Mouse (Mus musculus) adrenal gland, adult 8-10 months (tissue): ENCODE results near the gene Pde4c. TPM values are rescaled to one million over a fixed set of nuclear protein-coding genes. Genes with fewer than 3 reads are reported as not detected.

Source experiments
- DNase-seq: peaks from one replicate; pipeline ENCODE4 v3.0.0; 2022
- total RNA-seq, 4 experiments: library from RNA; stranded (reverse); gene quantifications; 2 replicates each; pipeline ENCODE4 v1.2.4; 2022

Gene Pde4c
- total RNA-seq, 4 experiments from 2014 or later = 0.26 to 0.86 (median 0.30) TPM

- peak; percentile 61 for DNase-seq
Measured at GRCm38 (mm10) chr8:70752000-70752764, 28.7 kb downstream of the Pde4c start.

GRCm38 (mm10) chr8:70753151-70753550, 29.6 kb downstream of the Pde4c start:
- peak; percentile 75 for DNase-seq

GRCm38 (mm10) chr8:70754043-70754870, 30.7 kb downstream of the Pde4c start, which contains the start of gene Rab3a:
Gene Rab3a, plus strand, starts transcription at chr8:70754679.
- peak; percentile 99 for DNase-seq

GRCm38 (mm10) chr8:70754871-70755660, 31.5 kb downstream of the Pde4c start:
- DNase-seq = peak; percentile 62

GRCm38 (mm10) chr8:70755661-70756475, 32.3 kb downstream of the Pde4c start:
- DNase-seq = peak; percentile 47

- DNase-seq = peak; percentile 16
Measured at GRCm38 (mm10) chr8:70756476-70757040, 33.0 kb downstream of the Pde4c start.

- peak; percentile 44 for DNase-seq
Measured at GRCm38 (mm10) chr8:70757523-70758307, 34.2 kb downstream of the Pde4c start.

- DNase-seq = no peak
Measured at GRCm38 (mm10) chr8:70758308-70758615, 34.7 kb downstream of the Pde4c start.

GRCm38 (mm10) chr8:70758616-70759561, 35.4 kb downstream of the Pde4c start:
- peak; percentile 79 for DNase-seq

GRCm38 (mm10) chr8:70760350-70760749, 36.8 kb downstream of the Pde4c start:
- peak; percentile 52 for DNase-seq

- peak; percentile 98 for DNase-seq
Measured at GRCm38 (mm10) chr8:70760775-70761406, 37.4 kb downstream of the Pde4c start, which contains the start of gene Mpv17l2. Gene Mpv17l2, minus strand, starts transcription at chr8:70760946.

GRCm38 (mm10) chr8:70762118-70762517, 38.6 kb downstream of the Pde4c start:
- DNase-seq = no peak

- no peak for DNase-seq
Measured at GRCm38 (mm10) chr8:70763354-70763753, 39.8 kb downstream of the Pde4c start.

GRCm38 (mm10) chr8:70764026-70764425, 40.5 kb downstream of the Pde4c start:
- no peak for DNase-seq

GRCm38 (mm10) chr8:70764676-70765075, 41.2 kb downstream of the Pde4c start:
- DNase-seq = no peak

GRCm38 (mm10) chr8:70765329-70765728, 41.8 kb downstream of the Pde4c start:
- no peak for DNase-seq

GRCm38 (mm10) chr8:70765838-70766570, 42.5 kb downstream of the Pde4c start:
- no peak for DNase-seq
